8 mouse cellular contexts compared by ENCODE assay signal in genomic region chr10:127189651-127190381, GRCm38 (mm10). TPM values are rescaled to one million over a fixed set of nuclear protein-coding genes. Genes with fewer than 3 reads are reported as not detected.
A peak's percentile ranks its signal among the peaks of the same experiment; 100 is the strongest.
DNase-seq lines count a peak whose midpoint lies in the region; ATAC-seq and TF ChIP-seq lines count a peak whose summit lies in the region.

Gene Arhgef25 (minus strand): TSS chr10:127190083.

- peaks cover 19% of the 10 kb centered on the region; the same call in 1 of the 2 replicates for H3K4me1 ChIP-seq in kidney, postnatal 0 days (replicated peaks; ENCODE audit: insufficient read depth, low read length)
- H3K4me1 ChIP-seq in liver, postnatal 0 days (ENCODE audit: insufficient read depth): peaks cover 38% of the 10 kb centered on the region

- intact Hi-C loops in left cerebral cortex, adult 2 months (cut with DNase I): loop anchor here (2.0 kb wide), 2 partner anchors 23 to 37 kb away; no protein-coding TSS in a partner anchor

- no peak for TF ChIP-seq EP300 in liver, postnatal 0 days (IDR thresholded peaks at IDR 0.05; ENCODE audit: low read depth)

- H3K27me3 ChIP-seq in kidney, postnatal 0 days (ENCODE audit: insufficient read depth, low read length): no peaks in the 10 kb centered on the region
- H3K27me3 ChIP-seq in liver, postnatal 0 days (ENCODE audit: insufficient read depth, low read length): peaks cover 36% of the 10 kb centered on the region

- no peaks in the 10 kb centered on the region for H3K9me3 ChIP-seq in kidney, postnatal 0 days (replicated peaks; ENCODE audit: low read length)
- no peaks in the 10 kb centered on the region; the same call in 1 of the 2 replicates for H3K9me3 ChIP-seq in liver, postnatal 0 days (ENCODE audit: low read length)

- DNase-seq in left cerebral cortex, adult 2 months (ENCODE audit: extremely low spot score in 1 of 2, low spot score in 2 of 2): no peak
- DNase-seq in left cerebral cortex, adult 9 months (ENCODE audit: low spot score in 2 of 2): no peak
- peak; percentile 85 for DNase-seq in embryo, embryonic 9.5 days (ENCODE audit: extremely low spot score)
- DNase-seq in heart, adult 8-10 months (ENCODE audit: low spot score): peak; percentile 69
- peak; percentile 76 for DNase-seq in kidney, postnatal 0 days (ENCODE audit: low spot score)
- DNase-seq in liver, postnatal 0 days: no peak
- peak; percentile 53 for DNase-seq in ovary, postnatal 10 days (ENCODE audit: low spot score)
- DNase-seq in spleen, postnatal 36 days (ENCODE audit: low spot score in 2 of 2): no peak

- ATAC-seq in kidney, postnatal 0 days (replicated peaks; ENCODE audit: low FRiP score, low read depth): peak; percentile 16
- ATAC-seq in liver, postnatal 0 days: peak; percentile 15

- no peak for TF ChIP-seq CTCF in left cerebral cortex, adult 2 months (IDR thresholded peaks at IDR 0.05)
- TF ChIP-seq CTCF in kidney, postnatal 0 days (IDR thresholded peaks at IDR 0.05; ENCODE audit: low read depth): no peak
- no peak for TF ChIP-seq CTCF in liver, postnatal 0 days (IDR thresholded peaks at IDR 0.05; ENCODE audit: low read depth)

- peak within 1 kb of the TSS; percentile 84 for H3K4me3 ChIP-seq in left cerebral cortex, adult 2 months
- peak within 1 kb of the TSS; percentile 71 for H3K4me3 ChIP-seq in kidney, postnatal 0 days (replicated peaks; ENCODE audit: low read depth, low read length)
- peak within 1 kb of the TSS; percentile 60 for H3K4me3 ChIP-seq in liver, postnatal 0 days (ENCODE audit: low read depth, low read length)

- peaks cover 12% of the 10 kb centered on the region; the same call in 1 of the 2 replicates for H3K36me3 ChIP-seq in kidney, postnatal 0 days (ENCODE audit: insufficient read depth, low read length)
- no peaks in the 10 kb centered on the region for H3K36me3 ChIP-seq in liver, postnatal 0 days (replicated peaks; ENCODE audit: insufficient read depth, low read length)

- peak within 1 kb of the TSS; percentile 87 for H3K4me2 ChIP-seq in kidney, postnatal 0 days (ENCODE audit: low read length)
- H3K4me2 ChIP-seq in liver, postnatal 0 days (ENCODE audit: low read depth, low read length): peak within 1 kb of the TSS; percentile 90

- H3K27ac ChIP-seq in left cerebral cortex, adult 2 months: peak within 1 kb of the TSS; percentile 92
- peak within 1 kb of the TSS; percentile 75 for H3K27ac ChIP-seq in kidney, postnatal 0 days
- peak within 1 kb of the TSS; percentile 66 for H3K27ac ChIP-seq in liver, postnatal 0 days (ENCODE audit: low read depth)

- 5% methylated on average over 35 of the region's 35 CpGs for WGBS in kidney, postnatal 0 days
- 6% methylated on average over 35 of the region's 35 CpGs for WGBS in liver, postnatal 0 days (ENCODE audit: insufficient replicate concordance)

- peak within 1 kb of the TSS; percentile 72 for H3K9ac ChIP-seq in kidney, postnatal 0 days (ENCODE audit: low read depth, low read length)
- H3K9ac ChIP-seq in liver, postnatal 0 days (replicated peaks): peak within 1 kb of the TSS; percentile 63

RNA-seq across cellular contexts. Expression of gene Arhgef25, which starts in this region (rescaled TPM):
- total RNA-seq in left cerebral cortex, adult 2 months (2021): 100 to 1,000 TPM; 198 to 208 TPM
- total RNA-seq in heart, adult 8-10 months (2022): 10 to 100 TPM in 3 of 4 experiments, 1 to 10 TPM in 1; 8.1 to 13.4 (median 10.8) TPM
- 27.9 and 29.0 TPM in 2 replicates for polyA plus RNA-seq in kidney, postnatal 0 days (2015; fragmentation: Nextera tagmentation; extraction: Ambion mirVana)
- 1.9 and 2.6 TPM in 2 replicates for polyA plus RNA-seq in liver, postnatal 0 days (2015; fragmentation: Nextera tagmentation; extraction: Ambion mirVana)

Comparison
In these comparisons a context has a peak if more than half of its experiments do, and no peak if none do; other contexts are left out.
1. RNA of gene Arhgef25 (total RNA-seq): 198 to 208 TPM in left cerebral cortex, adult 2 months; 8.1 to 13.4 TPM in heart, adult 8-10 months; every median in the first group is over 10 times any median in the second.
2. DNase-seq: peak in embryo, embryonic 9.5 days (single experiment), heart, adult 8-10 months (single experiment), kidney, postnatal 0 days (single experiment) and ovary, postnatal 10 days (single experiment); none in left cerebral cortex, adult 2 months (0 of 2), left cerebral cortex, adult 9 months (0 of 2), liver, postnatal 0 days (single experiment) and spleen, postnatal 36 days (0 of 2).
3. Peak in every context shown above with its lines, with median percentiles within 50 percentile points of each other: H3K27ac ChIP-seq and H3K4me3 ChIP-seq.